Mouse (Mus musculus): Measurements from ENCODE around the gene Gm47995.
"Not testable (repeated sequence)": the region's sequence is repeated elsewhere in the genome, so short reads cannot be mapped to it uniquely, and the experiment has no call there.

- not testable (repeated sequence) for TF ChIP-seq CTCF (IDR thresholded peaks at IDR 0.05; ENCODE audit: insufficient read depth, low read length); POLR2A (IDR thresholded peaks at IDR 0.05; ENCODE audit: borderline replicate concordance, extremely low read depth, low read depth, low read length)
Measured at GRCm38 (mm10) chr1:151200620-151201019, 2.4 kb downstream of the Gm47995 start.
